ENCODE assay signal across 18 mouse cellular contexts in the genomic region with DNA sequence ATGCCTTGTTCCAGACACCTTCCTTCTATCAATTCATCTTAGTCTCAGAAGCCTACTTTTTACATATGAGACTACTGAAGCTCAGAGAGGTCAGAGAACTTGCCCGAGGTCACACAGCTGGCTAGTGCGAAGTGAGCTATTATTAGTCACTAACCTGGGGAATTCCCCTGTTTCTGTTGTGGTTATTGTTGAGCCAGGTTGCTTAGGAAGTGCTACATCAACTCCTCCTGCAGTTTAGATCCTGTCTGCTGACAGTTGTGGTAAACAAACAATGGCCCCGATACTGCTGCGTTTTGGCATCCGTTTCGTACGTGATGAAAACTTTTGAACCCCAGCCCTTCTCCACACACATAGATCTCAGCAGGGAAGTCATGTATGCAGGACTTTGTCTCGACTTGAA. TPM values are rescaled to one million over a fixed set of nuclear protein-coding genes. Genes with fewer than 3 reads are reported as not detected.
DNase-seq lines count a peak whose midpoint lies in the region; ATAC-seq and TF ChIP-seq lines count a peak whose summit lies in the region.
"Had no signal": no experiment of that assay in that cellular context is flagged by ENCODE, and none has a peak within 500 bp of the region (broad histone marks: within the 10 kb centered on the region; RNA-seq: fewer than 3 reads in every experiment).

No protein-coding gene starts in this region.

- no peak for TF ChIP-seq RAD21 in CH12.LX (IDR thresholded peaks at IDR 0.05; ENCODE audit: low read depth, low read length)

- TF ChIP-seq EP300 in CH12.LX (IDR thresholded peaks at IDR 0.05; ENCODE audit: low read length) = no peak

- no peak overlapping the region for H3K4me3 ChIP-seq in kidney, embryonic 15.5 days (replicated peaks)
- H3K4me3 ChIP-seq in CH12.LX (replicated peaks in 1 of 3; ENCODE audit: low read depth in 2 of 3, low read length in 2 of 3, poor library complexity in 1 of 3) = no peak overlapping the region
- H3K4me3 ChIP-seq: liver, embryonic 13.5 days; midbrain, embryonic 12.5 days had no signal

- dilution Hi-C loops in CH12.LX (cut with MboI; ENCODE audit: extremely low pct_ligation_motif_present, extremely low pct_unique_long_range_greater_than_20kb, low sequenced_read_pairs) = no loop called here

- H3K27me3 ChIP-seq in kidney, embryonic 15.5 days = no peaks in the 10 kb centered on the region; the same call in 1 of the 2 replicates
- no peaks in the 10 kb centered on the region for H3K27me3 ChIP-seq in CH12.LX (replicated peaks)
- H3K27me3 ChIP-seq: liver, embryonic 13.5 days had no signal

- no peaks in the 10 kb centered on the region for H3K79me2 ChIP-seq in CH12.LX (replicated peaks; ENCODE audit: control insufficient read depth, extremely low read depth, insufficient read depth, poor library complexity, severe bottlenecking)

- WGBS in kidney, embryonic 15.5 days = 68% methylated on average over 8 of the region's 8 CpGs

- DNase-seq in kidney, postnatal 25 days = peak; percentile 1 to 44
- peak; percentile 34 for DNase-seq in CH12.LX (ENCODE audit: extremely low read depth)
- DNase-seq in heart, postnatal 10 days = no peak
- no peak for DNase-seq in frontal cortex, adult 2 months (ENCODE audit: extremely low spot score in 1 of 2, low spot score in 1 of 2)
- DNase-seq: adrenal gland, postnatal 36 days; cerebellum, adult 11 months; cerebellum, postnatal 10 days; forebrain, postnatal 0 days; gastrocnemius, postnatal 25 days; layer of hippocampus, adult 9-11 months; liver, embryonic 13.5 days; lung, adult 2 months had no signal

- no peak for TF ChIP-seq POLR2A in CH12.LX (IDR thresholded peaks at IDR 0.05; ENCODE audit: low read depth, low read length)

- H3K4me2 ChIP-seq in kidney, embryonic 15.5 days = no peak overlapping the region
- H3K4me2 ChIP-seq in CH12.LX (ENCODE audit: insufficient read depth, low read depth, poor library complexity, severe bottlenecking) = no peak overlapping the region
- H3K4me2 ChIP-seq: liver, embryonic 13.5 days; midbrain, embryonic 12.5 days had no signal

- H3K4me1 ChIP-seq in kidney, embryonic 15.5 days = no peaks in the 10 kb centered on the region
- peaks cover 3 to 12% of the 10 kb centered on the region in 2 experiments; a peak in 3 of 4 replicates for H3K4me1 ChIP-seq in CH12.LX (ENCODE audit: control insufficient read depth in 1 of 2, insufficient read depth in 2 of 2)
- H3K4me1 ChIP-seq: liver, embryonic 13.5 days; midbrain, embryonic 12.5 days had no signal

- no peak overlapping the region for H3K9ac ChIP-seq in kidney, embryonic 15.5 days
- no peak overlapping the region for H3K9ac ChIP-seq in CH12.LX (ENCODE audit: insufficient read depth, low read depth)
- H3K9ac ChIP-seq: forebrain, postnatal 0 days; liver, embryonic 13.5 days; midbrain, embryonic 12.5 days had no signal

- ATAC-seq in kidney, embryonic 15.5 days (replicated peaks; ENCODE audit: low FRiP score) = no peak
- ATAC-seq in inflammation-experienced regulatory T-cells, adult 6 months = peak; percentile 86
- no peak for ATAC-seq in erythroblast, adult 5-6 weeks (replicated peaks; ENCODE audit: low FRiP score, poor library complexity, severe bottlenecking)
- ATAC-seq: forebrain, postnatal 0 days; hindbrain, embryonic 16.5 days had no signal

- in situ Hi-C loops in CH12.LX (cut with MboI; ENCODE audit: low pct_ligation_motif_present, low pct_unique_long_range_greater_than_20kb, low sequenced_read_pairs) = loop anchor here (10.0 kb wide), 2 partner anchors 256 to 406 kb away; a partner anchor contains a TSS

- intact Hi-C loops in heart, postnatal 10 days (cut with DNase I) = loop anchor here (5.0 kb wide), 1 partner anchor 259 kb away; a partner anchor contains a TSS

- no peak overlapping the region for H3K27ac ChIP-seq in kidney, embryonic 15.5 days
- no peak overlapping the region for H3K27ac ChIP-seq in CH12.LX (ENCODE audit: insufficient read depth, low read depth)
- H3K27ac ChIP-seq: liver, embryonic 13.5 days; midbrain, embryonic 12.5 days had no signal

- TF ChIP-seq CTCF in CH12.LX (conservative IDR thresholded peaks at IDR 0.05 in 1 of 2, IDR thresholded peaks at IDR 0.05 in 1 of 2; ENCODE audit: low read depth in 2 of 2, low read length in 2 of 2) = no peak

- no peaks in the 10 kb centered on the region for H3K36me3 ChIP-seq in kidney, embryonic 15.5 days
- no peaks in the 10 kb centered on the region for H3K36me3 ChIP-seq in CH12.LX (replicated peaks in 1 of 2; ENCODE audit: control insufficient read depth in 1 of 2, insufficient read depth in 1 of 2, low read length in 1 of 2)
- H3K36me3 ChIP-seq: liver, embryonic 13.5 days; midbrain, embryonic 12.5 days had no signal

- H3K9me3 ChIP-seq in kidney, embryonic 15.5 days (replicated peaks) = no peaks in the 10 kb centered on the region
- H3K9me3 ChIP-seq in CH12.LX (replicated peaks; ENCODE audit: low read length) = no peaks in the 10 kb centered on the region
- H3K9me3 ChIP-seq: liver, embryonic 13.5 days; midbrain, embryonic 12.5 days had no signal

TF ChIP-seq in CH12.LX, 34 proteins besides CTCF, POLR2A, EP300 and RAD21:
- TF ChIP-seq MEF2A (IDR thresholded peaks at IDR 0.05; ENCODE audit: borderline replicate concordance, low read depth, low read length) (peak; percentile 27; the same call in 1 of the 2 replicates), IRF4 (IDR thresholded peaks at IDR 0.05; ENCODE audit: low read depth, low read length) (no peak), E2F4 (IDR thresholded peaks at IDR 0.05; ENCODE audit: insufficient replicate concordance, low read depth, low read length) (no peak), JUND (conservative IDR thresholded peaks at IDR 0.05; ENCODE audit: low read depth, low read length) (no peak), MXI1 (IDR thresholded peaks at IDR 0.05; ENCODE audit: low read depth, low read length) (no peak), ELF1 (IDR thresholded peaks at IDR 0.05; ENCODE audit: low read depth, low read length) (no peak), MAFK (IDR thresholded peaks at IDR 0.05; ENCODE audit: insufficient replicate concordance, low read length) (no peak), MAZ (IDR thresholded peaks at IDR 0.05; ENCODE audit: low read depth, low read length) (no peak)

RNA-seq across cellular contexts. Expression of a gene that starts 36.2 kb away (rescaled TPM):
- 6.2 and 6.4 TPM in 2 replicates for polyA plus RNA-seq in kidney, embryonic 15.5 days (2015; fragmentation: Nextera tagmentation; extraction: Ambion mirVana)
- 0.08 TPM in 2 replicates for total RNA-seq in CH12.LX (2012; rRNA removed)
- 0.14 and 0.15 TPM in 2 replicates for total RNA-seq in CH12.LX (2014; rRNA removed)
- polyA plus RNA-seq in CH12.LX (2012; ENCODE audit: insufficient read length, low read depth) = 0.10 TPM in 1 of 2 replicates, not detected in the other
- polyA plus RNA-seq in inflammation-experienced regulatory T-cells, adult 6 months (2017; shearing (Covaris generic)) = under 1 TPM in 2 of 3 experiments, not detected in 1; 0.17 to 0.70 TPM
- not detected in 2 replicates for total RNA-seq in erythroblast, adult 5-6 weeks (2015; ENCODE audit: low replicate concordance)
- total RNA-seq in erythroblast, adult 5-6 weeks (2017; ENCODE audit: low replicate concordance) = 0.28 TPM in 1 of 2 replicates, not detected in the other
- 10 to 100 TPM; 28.2 to 30.5 TPM for total RNA-seq in heart, postnatal 10 days (2021)
- polyA plus RNA-seq in frontal cortex, adult 2 months (2012; rRNA removed) = 20.0 and 25.3 TPM in 2 replicates
- total RNA-seq: MEL had no signal

Comparison
In these comparisons a context has a peak if more than half of its experiments do, and no peak if none do; other contexts are left out.
1. DNase-seq: peak in kidney, postnatal 25 days (2 of 2) and CH12.LX (single experiment); none in heart, postnatal 10 days (0 of 2) and frontal cortex, adult 2 months (0 of 2).